Comparison of ENCODE assay signal across 14 mouse cellular contexts in the genomic region with DNA sequence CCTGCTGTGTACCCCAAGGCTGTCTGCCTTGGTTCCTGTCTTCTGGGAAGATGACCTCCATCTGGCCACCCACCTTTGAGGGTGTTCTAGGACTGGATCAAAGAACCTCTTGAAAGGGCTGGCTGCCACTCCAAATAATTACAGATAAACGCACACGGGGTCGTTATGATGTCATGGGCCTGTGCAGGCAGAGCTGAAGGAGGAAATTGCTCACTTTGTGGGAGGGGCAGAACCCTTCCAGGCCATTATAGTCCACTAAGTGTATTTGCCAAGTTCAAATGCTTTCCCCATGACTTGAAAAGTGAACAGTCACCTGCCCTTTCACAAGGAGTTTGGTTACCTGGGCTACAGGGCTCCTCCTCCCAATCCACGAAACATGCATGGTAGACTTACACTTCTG.
DNase-seq lines count a peak whose midpoint lies in the region; ATAC-seq and TF ChIP-seq lines count a peak whose summit lies in the region.
"Had no signal": no experiment of that assay in that cellular context is flagged by ENCODE, and none has a peak within 500 bp of the region (broad histone marks: within the 10 kb centered on the region; RNA-seq: fewer than 3 reads in every experiment).

No protein-coding gene starts in this region.

- intact Hi-C loops in left cerebral cortex, postnatal 36 days (cut with DNase I), result no loop called here

- no peak for TF ChIP-seq CTCF in lung, adult 2 months (IDR thresholded peaks at IDR 0.05; ENCODE audit: insufficient read depth, low read length)

- no peaks in the 10 kb centered on the region for H3K4me1 ChIP-seq in lung, adult 2 months (ENCODE audit: control insufficient read depth, insufficient read depth, low read length)
- H3K4me1 ChIP-seq: embryonic facial prominence, embryonic 15.5 days; forebrain, embryonic 15.5 days had no signal

- TF ChIP-seq POLR2A in lung, adult 2 months (IDR thresholded peaks at IDR 0.05; ENCODE audit: borderline replicate concordance, extremely low read depth, low read depth, low read length), result no peak

- peak; percentile 57 for ATAC-seq in megakaryocyte, adult 5-6 weeks (ENCODE audit: poor library complexity, severe bottlenecking)
- ATAC-seq: forebrain, embryonic 15.5 days; inflammation-experienced regulatory T-cells, adult 6 months had no signal

- H3K4me3 ChIP-seq in lung, adult 2 months (replicated peaks; ENCODE audit: extremely low read depth, low read depth, low read length), result no peak overlapping the region
- H3K4me3 ChIP-seq: embryonic facial prominence, embryonic 15.5 days; forebrain, embryonic 15.5 days; limb, embryonic 10.5 days had no signal

- WGBS in lung, adult 2 months, result 28% methylated on average over 4 of the region's 4 CpGs

- DNase-seq in Muller cell, postnatal 12 days (ENCODE audit: inconsistent ontology term), result peak; percentile 22
- peak; percentile 17 for DNase-seq in NIH3T3 (ENCODE audit: low read depth)
- peak; percentile 53 for DNase-seq in lung, adult 2 months
- DNase-seq in adrenal gland, postnatal 25 days, result no peak
- DNase-seq in adrenal gland, postnatal 36 days, result no peak
- no peak for DNase-seq in left cerebral cortex, postnatal 36 days (ENCODE audit: low spot score in 2 of 2)
- DNase-seq: heart, postnatal 4 days; kidney, postnatal 14 days; midbrain, embryonic 14.5 days had no signal

Comparison
In these comparisons a context has a peak if more than half of its experiments do, and no peak if none do; other contexts are left out.
1. DNase-seq: peak in Muller cell, postnatal 12 days (single experiment), NIH3T3 (single experiment) and lung, adult 2 months (single experiment); none in adrenal gland, postnatal 25 days (single experiment), adrenal gland, postnatal 36 days (0 of 2) and left cerebral cortex, postnatal 36 days (0 of 2).